Mouse (Mus musculus) retina, postnatal 7 days (tissue): ENCODE measurements at regions not wholly inside any gene's neighbourhood (a gene's known extent, or its start where the extent isn't known, plus 50 kb on each side); places are given as distances from the start of the nearest gene placed in this dataset.

Experiments
- DNase-seq: peaks from one replicate; pipeline ENCODE4 v3.0.0-alpha.2; 2012; ENCODE audit warnings: low read depth, low spot score

DNA sequence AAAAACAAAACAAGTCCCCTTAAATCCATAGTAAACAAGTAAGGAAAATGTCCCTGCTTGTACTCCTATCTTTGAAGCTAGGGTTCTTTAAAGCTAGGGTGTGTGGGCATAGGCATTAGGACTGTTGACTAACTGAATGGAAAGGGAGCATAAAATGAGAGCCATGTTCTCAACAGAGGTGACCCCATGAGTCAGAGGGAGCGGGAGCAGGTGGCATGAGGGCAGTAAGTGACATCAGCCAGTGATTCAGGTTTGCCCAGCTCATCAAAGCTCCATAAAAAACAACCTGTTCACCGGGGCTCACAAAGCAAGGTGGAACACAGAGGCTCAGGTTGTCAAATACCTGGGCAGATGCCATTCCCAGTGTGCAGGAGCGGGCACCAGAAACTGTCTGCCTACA, 104.6 kb upstream of the 1700056E22Rik start:
- no peak for DNase-seq

- no peak for DNase-seq
Measured at GRCm38 (mm10) chr1:184130897-184131296, 96.8 kb upstream of the 1700056E22Rik start.

- DNase-seq: no peak
Measured at GRCm38 (mm10) chr1:184127321-184127720, 93.2 kb upstream of the 1700056E22Rik start.

DNA sequence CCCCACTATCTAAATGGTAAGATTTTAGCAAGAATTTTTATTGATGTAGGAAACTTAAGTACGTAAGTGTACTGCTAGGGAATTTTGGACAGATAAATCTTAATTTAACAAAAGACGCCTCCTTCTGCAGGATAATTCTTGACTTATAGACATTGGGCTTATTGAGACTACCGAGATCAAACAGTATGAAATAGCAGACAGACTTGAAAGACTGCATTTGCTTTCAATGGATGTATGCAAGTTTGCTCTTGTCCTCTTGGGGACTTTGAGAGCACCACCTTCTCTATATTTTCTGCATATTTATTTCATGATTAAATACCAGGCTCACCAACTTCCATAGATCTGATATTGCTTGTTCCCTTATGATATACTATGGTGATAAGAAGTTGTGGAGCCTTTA, 92.8 kb upstream of the 1700056E22Rik start:
- no peak for DNase-seq
